Mouse (Mus musculus): ENCODE measurements around the gene Gprc5b. TPM values are rescaled to one million over a fixed set of nuclear protein-coding genes. Genes with fewer than 3 reads are reported as not detected.

Gprc5b gene
- 0.95 and 1.2 TPM in 2 replicates for total RNA-seq (2023)

DNA sequence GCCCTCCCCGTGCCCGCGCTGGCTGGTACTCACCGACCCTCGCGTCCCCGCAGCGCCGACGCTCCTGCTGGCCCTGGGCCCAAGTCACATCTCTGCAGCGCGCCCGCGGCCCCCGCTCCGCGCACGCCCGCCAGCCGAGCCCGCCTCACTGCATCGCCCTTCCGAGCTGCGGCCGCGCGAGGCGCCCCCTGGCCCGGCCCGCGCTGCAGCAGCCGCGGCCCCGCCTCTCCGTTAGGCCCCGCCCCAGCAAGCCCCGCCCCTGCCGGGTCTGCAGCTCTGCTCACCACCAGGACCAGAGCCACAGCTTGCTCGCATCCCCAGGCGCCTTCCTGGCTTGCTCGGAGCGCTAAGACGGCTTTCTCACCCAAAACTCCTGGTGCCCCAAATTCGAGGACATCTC, at the start of gene Gprc5b:
TSS of gene Gprc5b (minus strand) at position 205 of the 400 bp plus-strand sequence.

Other genes with a start within 250 kb of the Gprc5b start
- gene Iqck, start 139.5 kb downstream of the Gprc5b start, total RNA-seq (2023), result 0.34 and 0.57 TPM in 2 replicates
- 5.6 and 6.8 TPM in 2 replicates for gene Knop1, start 139.0 kb downstream of the Gprc5b start, total RNA-seq (2023)
- not detected in 2 replicates for gene Gpr139, start 189.4 kb upstream of the Gprc5b start, total RNA-seq (2023)

All from neutrophil, adult 65 days (primary cell).